Mouse (Mus musculus) adrenal gland, postnatal 36 days (tissue): ENCODE data around the gene Spata5. TPM values are rescaled to one million over a fixed set of nuclear protein-coding genes. Genes with fewer than 3 reads are reported as not detected.

Experiments used
- DNase-seq, 2 experiments: peaks; one replicate each; pipeline ENCODE4 v3.0.0; 2021; ENCODE audit warnings: mixed read lengths in 1 of 2
- long read RNA-seq, 2 experiments: library from polyadenylated mRNA; stranded (forward); transcript quantifications; one replicate each; pipeline ENCODE4 v2.0.0; 2021; ENCODE audit warnings: borderline sequencing depth in 2 of 2
- total RNA-seq, 2 experiments: library from RNA; stranded (reverse); gene quantifications; 2 replicates each; pipeline ENCODE4 v1.2.3; 2021

Gene Spata5
- 10 to 100 TPM; 29.4 to 40.4 TPM for total RNA-seq
- long read RNA-seq, experiment 1, transcript Spata5-202 (16 exons, 3,295 nt), result major isoform, 16 of 23 reads
- long read RNA-seq, experiment 1, partial matches to known transcripts, result 1 of 23 reads
- long read RNA-seq, experiment 1, other reads (novel, unspliced or antisense), result 3 of 23 reads
- long read RNA-seq, experiment 2, partial matches to known transcripts, result 0 of 4 reads
- long read RNA-seq, experiment 2, other reads (novel, unspliced or antisense), result 0 of 4 reads

DNA sequence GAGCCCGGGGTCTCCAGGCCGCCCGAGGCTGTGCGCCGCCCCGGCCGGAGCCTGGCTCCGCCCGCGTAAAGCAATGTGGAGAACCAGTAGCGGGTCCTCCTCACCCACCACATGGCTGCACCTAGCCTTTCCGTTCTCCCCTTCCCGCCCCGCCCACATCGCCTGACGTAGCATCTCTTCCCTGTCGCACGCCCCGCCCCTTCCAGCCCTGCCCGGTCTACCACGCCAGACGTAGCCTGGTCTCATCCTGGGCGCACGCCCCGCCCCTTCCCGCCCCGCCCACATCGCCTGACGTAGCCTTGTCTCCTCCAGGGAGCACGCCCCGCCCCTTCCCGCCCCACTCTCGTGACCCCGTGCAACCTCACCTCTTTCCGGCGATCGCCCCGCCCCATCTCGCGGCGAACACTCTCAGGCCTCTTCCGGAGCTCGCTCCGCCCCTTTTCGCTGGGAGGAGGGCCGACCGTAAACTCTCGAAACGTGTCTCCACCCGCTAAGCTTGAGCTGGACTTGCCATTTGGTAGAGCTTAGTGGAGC is at the start of gene Spata5:
Gene Spata5 (plus strand): TSS at position 439 of the 534 bp plus-strand sequence.
- DNase-seq, result peak; percentile 97 to 99

DNA sequence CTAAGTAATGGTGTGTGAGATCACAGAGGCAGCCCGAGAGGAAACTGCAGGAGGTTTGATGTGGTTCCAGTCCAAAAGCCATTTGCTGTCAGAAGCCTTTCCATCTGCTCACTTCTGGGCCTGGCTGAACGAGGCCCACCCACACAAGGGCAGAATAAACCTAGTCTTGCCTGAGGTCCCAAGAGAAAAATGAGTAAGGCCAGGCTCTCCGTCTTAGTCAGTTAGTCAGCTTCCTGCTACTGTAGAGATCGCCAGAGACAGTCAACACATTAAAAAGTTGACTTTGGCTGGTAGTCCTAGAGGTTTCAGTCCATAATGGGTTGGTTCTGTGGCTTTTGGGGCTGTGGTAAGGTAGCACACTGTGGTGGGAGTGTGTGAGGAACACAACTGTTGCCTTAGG is 49.3 kb upstream of the Spata5 start:
- no peak for DNase-seq

DNA sequence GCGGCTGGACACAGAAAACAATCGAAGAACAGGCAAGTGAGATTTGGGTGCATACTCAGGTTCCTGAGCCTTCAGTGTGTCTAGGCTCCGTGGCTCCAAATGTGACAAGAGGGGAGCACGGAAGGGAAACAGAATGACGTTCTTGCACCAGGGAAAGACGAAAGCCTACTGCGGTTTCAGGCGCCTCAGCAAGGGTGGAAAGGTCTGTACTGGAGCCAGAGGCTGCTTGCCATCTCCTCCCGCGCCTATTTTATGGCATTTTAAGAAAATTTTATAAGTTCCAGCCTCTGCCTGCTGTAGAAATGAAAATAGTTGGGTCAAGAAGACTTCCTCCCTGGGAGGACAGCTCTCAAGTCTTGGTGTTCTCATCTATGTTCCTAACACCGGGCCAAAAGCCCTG is 46.0 kb upstream of the Spata5 start:
- no peak for DNase-seq

DNA sequence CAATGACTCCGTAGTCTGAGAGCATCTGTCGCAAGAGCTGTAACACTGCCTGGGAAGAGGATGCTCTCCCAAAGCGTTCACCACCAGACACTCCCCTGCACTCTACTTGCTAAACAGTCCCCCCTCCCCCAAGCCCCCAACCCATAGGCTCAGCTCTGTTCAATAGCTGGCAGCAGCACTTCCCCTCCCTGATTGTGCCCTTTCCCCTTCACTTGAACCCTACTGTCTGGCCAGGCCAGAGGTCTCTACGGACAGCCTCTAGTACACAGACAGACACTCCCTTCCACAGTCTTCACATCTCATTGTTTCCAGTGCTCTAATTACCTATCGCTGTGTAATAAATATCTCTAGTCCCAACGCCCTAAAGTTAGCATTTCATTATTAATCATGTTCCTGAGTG is 41.8 kb upstream of the Spata5 start:
- DNase-seq, result no peak

DNA sequence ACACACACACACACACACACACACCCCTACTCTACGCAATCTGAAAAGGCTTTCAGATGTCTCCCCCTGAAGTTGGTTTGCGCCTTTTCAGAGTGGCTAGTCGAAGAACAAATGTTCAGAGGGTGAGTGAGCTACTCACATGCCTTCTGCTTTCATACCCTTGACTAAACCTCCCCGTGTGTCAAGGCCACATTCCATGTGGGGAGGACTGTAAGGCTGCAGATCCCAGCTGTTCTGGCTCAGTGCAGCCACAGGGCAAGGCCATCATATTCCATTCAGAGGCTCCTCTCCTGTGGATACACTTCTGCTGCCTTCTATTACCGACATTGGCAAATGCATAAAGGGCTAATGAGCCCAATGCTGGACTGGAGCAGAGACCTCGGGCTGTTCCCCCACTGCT is 41.3 kb upstream of the Spata5 start:
- DNase-seq, result peak; percentile 68 to 70

DNA sequence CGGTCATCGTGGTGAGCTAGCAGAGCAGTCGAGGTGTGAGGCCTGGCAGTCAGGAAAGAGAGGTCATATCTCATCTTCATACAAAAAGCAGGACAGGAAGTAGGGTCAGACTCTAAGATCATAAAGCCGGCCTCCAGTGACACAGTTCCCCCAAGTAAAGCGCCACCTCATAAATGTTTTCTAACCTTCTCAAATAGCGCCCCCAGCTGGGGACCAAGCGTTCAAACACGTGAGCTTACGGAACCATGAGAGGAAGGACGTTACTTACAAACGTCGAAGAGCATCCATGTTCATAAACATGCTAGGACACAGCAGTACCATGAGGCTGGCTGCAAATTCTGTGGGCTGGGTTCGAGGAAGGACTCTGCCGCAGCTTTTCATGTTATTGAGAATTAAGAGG is 40.5 kb upstream of the Spata5 start:
- no peak for DNase-seq

DNA sequence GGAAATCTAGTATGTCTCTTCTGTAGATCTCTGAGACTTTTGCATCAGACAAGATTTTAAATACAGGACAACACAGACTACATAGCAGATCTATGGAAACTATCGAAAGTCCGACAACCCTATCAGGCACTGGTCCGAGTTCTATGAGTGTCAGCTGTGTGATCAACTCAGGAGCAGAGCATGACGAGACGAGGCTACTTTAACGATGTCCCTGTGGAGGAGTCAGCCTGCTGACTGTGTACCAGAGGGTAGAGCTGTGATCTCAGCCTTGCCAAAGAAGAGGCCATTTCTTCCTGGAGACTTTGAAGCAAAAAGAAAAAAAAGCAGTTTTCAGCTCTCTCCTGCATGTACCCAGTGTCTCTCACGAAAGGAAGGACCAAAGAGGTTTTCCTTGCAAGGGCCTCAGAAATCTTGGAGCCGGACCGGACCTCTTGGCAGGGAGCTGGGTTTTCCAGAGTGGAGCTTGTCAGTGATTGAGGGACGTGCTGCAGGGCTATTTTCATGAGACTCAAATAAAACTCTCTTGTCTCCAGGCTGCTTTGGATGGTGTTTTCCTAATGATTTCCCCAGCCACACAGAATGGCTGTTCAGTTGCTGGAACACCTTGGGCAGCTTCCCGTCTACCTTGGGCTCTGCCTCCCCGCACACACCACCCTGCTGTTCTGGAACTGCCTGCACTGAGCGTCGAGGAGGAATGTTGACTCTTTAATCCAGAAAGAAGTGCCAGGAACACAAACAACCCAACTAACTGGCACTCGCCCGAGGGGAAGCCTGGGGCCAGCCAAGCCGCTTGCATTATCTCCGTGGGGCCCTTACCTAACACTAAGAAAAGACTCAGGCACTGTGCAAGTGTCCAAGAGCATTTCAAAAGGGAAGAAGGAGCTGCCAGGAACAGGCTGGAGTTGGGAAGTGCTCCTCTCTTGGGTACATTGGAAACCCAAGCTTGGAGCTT is 39.5 kb upstream of the Spata5 start:
- DNase-seq, result peak; percentile 13 to 44

DNA sequence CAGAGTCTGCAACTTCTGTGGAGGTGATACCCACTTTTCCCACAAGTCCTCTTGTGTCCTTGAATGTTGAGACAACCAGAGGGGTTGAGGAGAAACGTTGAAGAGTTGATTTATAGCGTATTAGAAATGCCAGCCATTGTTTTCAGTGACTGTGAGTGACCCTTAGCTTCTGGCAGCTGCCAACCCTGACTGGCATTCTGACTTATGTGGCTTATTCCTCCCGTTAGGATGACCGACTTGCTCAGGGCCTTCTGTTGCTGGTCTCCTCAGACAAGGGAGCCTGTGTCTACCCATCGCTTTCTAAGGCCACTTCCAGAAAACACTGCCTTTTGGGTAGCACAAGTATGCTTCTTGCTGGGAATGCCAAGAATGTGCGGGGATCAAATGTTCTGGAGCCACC is 38.2 kb upstream of the Spata5 start:
- DNase-seq, result no peak

DNA sequence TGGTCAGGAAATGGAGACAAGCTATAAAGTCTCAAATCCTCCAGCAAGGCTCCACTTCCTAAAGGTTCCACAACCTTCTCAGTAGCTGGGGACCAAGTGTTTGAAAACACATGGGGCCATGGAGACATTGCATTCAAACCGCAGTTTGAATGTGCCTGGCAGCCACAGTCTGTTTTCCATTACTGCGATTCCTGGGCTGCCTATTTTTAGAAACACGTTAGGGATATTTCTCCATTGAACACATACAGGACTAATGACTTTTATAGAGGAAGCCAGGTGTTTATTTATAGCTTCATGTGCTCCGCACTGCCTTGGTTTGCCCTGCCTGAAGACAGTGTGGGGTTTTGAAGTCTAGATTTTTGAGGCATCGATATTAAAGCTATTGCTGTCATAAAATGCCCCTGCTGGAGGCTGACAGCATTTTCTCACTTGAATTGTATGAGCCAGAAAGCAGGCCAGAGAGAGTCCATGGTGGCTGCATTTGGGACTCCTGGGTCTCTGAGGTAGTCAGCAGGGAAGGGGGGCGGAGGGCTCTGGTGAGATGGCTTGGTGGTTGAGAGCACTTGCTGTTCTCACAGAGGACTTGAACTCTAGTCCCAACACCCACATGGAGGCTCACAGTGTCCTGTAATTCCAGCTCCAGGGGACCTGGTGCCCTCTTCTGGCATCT is 36.5 kb upstream of the Spata5 start:
- no peak for DNase-seq

DNA sequence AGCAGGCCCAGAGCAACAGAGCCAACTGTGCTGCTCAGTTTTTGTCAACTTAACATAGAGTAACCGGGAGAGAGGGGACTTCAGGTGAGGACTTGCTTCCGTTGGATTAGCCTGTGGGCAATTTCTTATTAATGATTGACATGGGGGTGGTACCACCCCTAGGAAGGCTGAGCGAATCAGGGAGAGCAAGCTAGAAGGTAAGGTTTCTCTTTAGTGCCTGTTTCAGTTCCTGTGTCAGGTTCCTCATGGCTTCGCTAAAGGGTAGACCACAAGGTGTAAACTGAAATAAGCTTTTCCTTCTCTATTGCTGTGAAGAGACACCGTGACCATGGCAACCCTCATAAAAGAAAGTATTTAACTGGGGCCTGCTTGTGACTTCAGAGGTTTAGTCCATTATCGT is 32.4 kb upstream of the Spata5 start:
- no peak for DNase-seq

DNA sequence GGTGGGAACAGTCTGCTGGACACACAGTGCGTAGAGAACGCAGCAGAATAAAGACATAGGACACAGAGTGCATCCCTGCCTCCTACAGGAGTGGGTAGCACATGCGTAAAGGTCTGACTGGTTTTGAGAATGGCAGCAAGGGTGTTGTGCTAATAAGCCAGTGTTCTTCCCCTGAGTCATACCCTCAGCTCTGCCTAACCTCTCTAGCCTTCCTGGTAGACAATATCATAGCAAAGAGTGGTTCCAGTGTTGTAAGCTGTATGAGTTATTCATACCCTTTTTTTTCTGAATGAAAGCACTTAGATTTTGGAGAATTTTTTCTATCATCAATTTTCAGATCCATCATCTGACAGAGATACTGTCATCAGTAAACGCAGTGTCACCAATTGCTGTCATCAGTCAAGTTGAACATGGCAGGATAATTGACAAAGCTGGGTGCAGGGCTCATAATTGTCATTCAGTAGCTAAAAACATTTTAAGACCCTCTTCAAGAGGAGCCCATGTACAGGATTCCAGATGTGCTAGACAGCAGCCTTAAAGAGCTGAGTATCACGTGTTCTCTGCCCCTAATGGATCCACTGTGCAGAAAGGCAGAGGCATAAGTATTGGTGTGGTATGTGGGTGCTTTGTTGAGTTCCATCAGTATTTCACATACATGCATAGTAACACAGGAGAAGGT is 22.6 kb upstream of the Spata5 start:
- DNase-seq, result no peak

DNA sequence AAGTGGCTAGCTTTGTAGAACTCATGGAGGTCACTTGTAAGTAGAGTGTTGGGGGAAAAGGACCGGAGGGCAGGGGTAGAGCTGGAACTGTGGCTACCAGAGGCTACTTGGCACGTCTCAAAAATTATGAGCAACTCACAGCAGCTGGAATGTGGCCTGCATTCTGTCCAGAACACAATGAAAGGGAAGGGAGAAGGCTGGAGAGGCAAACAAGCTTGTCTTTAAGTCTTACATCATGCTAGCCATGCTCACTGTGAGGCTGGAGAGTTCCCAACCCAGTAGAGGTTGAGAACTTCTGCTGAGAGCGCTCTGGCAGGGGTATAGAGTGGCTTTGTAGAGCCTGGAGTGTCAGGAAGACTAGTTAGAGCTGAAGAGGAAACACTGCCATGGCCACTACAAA is 22.1 kb upstream of the Spata5 start:
- DNase-seq, result no peak

DNA sequence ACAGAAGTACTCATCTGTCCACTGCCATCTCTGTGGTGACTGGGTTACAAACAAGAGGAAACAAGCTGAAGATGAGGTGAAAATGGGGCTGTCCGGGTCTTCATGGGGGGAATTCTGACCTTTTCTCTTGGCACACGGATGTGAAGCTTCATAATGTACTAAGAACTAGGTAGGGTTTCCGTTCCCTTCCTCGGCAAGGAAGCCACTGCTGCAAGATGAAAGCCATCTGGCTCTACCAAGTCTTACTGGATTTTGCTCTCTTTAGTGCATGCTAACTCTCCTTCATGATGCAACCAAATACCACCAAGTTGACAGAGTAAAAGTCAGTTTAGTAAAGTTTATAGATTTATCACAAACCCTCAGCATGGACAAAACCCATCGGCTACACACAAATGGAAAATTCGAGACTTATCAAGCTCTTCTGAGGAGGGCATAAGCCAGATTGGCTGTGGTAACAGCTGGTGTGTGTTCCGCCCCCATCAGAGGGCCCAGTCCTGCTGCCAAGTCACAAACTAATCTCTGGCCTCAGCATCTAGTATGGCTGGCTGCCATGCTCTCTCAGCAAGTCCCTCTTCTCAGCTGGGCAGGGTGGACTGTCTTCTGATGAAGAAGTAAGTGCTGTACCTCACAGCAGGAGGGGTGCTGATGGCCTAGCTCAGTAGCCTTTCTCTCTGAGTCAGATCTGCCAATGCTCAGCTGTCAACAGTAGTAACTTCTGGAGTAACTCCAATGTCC is 20.9 kb upstream of the Spata5 start:
- DNase-seq, result peak; percentile 5 to 16

DNA sequence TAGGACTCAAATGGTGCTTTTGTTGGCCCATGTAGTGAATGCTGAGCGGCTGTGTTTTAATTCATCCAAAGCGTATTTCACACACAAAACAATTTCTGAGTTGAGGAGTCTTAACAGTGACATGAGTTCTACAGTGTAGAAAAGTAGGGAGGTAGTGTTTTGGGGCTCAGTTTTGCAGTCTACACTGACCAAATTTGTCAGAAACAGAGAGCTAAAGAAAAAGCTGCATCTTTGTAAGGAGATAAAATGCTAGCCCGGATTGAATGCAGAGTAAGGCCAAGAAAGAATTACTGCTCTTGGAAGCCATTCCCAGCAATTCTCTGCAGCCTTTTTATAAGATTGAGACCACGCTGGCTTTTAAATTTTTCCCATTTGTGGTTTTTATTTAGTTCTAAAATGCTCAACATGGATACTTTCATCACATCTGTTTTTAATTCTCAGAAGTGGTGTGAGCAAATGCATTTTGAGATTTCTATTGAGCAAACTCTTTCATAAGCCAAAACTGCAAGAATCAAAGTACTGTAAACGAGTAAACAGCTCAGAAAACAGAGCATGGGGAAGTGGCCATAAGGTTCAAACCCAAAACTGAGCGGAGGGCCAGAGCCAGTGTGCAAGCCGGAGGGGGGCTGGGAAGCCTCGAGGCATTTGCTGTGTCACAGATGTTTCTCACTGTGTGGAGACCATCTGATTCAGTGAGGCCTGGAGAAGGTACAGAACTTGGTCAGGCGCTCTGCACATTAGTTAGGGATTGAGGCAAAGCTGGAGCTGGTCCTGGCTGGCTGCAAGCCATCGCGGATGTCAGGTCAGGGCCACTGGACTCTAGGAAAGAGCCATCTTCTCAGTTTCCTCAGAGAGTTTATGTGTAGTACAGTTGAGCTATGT is 17.7 kb upstream of the Spata5 start:
- DNase-seq, result peak; percentile 80 to 84

DNA sequence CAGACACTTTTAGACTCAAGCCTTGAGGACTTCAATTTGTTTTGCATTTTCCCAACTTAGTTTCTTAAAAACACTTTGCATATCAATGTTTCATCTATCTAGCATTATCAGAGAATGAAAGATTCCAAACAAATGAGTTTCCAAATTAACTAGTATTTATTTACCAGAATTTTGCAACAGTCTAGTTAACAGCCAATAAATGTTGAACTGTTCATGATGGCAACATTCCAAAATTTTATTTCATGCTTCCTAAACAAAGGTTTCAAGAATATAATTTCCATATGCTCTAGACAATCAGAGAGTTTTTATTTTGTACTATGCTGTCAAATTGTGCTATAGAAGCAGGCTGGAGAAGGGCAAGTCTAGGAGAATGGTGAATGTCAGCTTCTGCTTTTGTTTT is 12.1 kb upstream of the Spata5 start:
- DNase-seq, result no peak

DNA sequence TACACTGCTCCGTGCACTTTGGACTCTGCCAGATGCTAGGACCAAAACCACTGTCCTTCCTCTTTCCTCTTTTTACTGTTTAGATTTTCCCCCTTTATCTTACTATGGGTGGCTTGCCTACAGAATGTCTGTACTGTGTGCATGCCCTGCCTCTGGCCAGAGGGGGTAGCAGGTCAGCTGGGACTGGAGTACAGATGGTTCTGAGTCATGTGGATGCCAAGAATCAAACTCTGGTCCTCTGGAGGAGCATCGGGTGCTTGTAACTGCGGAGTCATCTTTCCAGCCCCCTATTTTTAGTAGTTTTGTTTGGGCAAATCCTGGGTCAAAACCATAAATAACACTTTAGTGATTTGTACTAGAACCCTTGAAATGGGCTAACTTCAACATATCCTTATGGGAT is 6.2 kb upstream of the Spata5 start:
- DNase-seq, result no peak

DNA sequence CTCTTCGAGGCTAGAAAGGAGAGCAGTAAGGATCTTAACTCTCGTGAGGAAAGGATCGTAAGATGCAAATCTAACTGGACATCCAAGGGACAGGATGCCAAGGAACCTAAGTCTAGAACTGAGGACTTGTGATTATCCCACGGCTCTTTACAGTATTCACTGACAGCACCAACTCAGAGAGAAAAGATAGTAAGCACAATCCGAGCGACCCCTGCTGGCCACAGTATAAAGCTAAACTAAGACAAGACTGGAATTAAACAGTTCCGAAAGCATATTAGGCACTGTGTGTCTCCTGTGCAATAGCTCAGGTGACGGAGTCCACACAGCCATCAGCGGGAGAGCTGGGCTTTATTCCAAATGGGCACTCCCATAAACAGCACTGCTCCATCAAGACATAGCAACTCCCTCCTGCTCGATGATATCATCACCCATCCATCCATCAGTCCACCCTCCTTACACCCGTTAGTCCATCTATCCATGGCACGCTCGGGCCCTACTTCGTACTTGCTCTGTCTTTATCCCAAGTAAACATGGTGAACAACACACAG is 5.2 kb upstream of the Spata5 start:
- DNase-seq, result peak; percentile 76 to 83

DNA sequence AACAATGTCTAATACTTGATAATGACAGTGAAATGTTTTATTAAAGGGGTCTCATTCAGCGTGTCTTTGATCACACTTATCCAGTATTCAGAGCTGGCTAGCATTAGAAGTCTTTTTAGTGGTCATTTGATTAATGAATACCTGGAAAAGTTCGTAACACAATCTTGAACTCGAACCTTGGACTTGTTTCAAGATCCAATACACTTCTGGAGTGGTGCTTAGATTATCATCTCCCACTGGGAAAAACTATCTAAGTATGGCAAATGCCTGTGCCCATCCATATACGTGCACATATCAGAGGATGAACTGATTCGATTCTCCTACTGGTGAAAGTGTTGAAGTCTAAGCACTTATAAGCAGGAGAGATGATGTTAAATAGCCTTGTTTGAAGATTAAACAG is 1.4 kb upstream of the Spata5 start:
- no peak for DNase-seq

DNA sequence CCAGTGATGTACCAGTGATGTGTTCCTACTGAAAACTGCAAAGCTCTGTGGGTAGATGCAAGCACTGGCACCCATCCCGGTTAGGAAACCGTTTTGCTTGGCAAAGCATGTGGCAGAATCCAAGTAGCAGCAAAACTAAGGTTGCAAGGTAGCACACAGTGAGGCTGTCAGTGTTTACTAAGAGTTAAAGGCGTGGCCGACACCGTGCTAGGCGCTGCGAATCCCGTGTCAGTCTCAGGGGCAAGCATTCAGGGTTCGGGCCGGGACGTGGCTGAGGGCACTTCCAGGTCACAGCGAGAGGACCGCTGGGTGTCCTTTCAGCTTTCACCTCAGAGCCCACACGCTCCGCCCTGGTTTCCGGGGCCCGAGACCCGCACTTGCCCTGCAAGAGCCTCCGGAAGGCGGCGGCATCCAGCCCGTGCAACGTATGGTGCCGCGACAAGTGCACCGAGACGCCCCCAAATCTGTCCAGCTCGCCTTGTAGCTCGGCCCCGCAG is 687 bp upstream of the Spata5 start:
- DNase-seq, result peak; percentile 72 to 81

DNA sequence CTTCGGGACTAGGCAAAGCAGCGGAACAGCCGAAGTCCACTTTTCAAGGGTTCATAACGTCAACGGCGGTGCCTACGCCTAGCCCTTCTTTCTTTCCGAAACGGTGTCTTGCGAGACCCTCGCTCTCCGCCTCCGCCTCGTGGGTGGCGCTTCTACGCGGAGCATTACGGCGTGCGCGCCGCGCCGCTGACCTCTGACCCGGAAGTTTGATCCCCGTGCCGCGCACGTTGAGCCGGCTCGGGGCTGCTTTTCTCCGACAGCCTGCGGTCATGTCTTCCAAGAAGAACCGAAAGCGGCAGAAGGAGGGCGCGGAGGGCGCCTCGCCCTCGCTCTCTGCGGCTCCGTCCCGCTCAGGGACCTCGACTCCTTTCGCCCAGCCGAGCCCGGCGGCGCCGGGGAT is 376 bp downstream of the Spata5 start, which contains the start of gene Nudt6:
Gene Nudt6 (minus strand): TSS at position 140 of the 400 bp plus-strand sequence.
- DNase-seq, result peak; percentile 92 to 94
